Mouse (Mus musculus): Measurements from ENCODE around the gene Wwc2. TPM values are rescaled to one million over a fixed set of nuclear protein-coding genes. Genes with fewer than 3 reads are reported as not detected.
A peak's percentile ranks its signal among the peaks of the same experiment; 100 is the strongest.

The Wwc2 gene
- 10.1 and 10.5 TPM in 2 replicates for polyA plus RNA-seq (2012; rRNA removed)

DNA sequence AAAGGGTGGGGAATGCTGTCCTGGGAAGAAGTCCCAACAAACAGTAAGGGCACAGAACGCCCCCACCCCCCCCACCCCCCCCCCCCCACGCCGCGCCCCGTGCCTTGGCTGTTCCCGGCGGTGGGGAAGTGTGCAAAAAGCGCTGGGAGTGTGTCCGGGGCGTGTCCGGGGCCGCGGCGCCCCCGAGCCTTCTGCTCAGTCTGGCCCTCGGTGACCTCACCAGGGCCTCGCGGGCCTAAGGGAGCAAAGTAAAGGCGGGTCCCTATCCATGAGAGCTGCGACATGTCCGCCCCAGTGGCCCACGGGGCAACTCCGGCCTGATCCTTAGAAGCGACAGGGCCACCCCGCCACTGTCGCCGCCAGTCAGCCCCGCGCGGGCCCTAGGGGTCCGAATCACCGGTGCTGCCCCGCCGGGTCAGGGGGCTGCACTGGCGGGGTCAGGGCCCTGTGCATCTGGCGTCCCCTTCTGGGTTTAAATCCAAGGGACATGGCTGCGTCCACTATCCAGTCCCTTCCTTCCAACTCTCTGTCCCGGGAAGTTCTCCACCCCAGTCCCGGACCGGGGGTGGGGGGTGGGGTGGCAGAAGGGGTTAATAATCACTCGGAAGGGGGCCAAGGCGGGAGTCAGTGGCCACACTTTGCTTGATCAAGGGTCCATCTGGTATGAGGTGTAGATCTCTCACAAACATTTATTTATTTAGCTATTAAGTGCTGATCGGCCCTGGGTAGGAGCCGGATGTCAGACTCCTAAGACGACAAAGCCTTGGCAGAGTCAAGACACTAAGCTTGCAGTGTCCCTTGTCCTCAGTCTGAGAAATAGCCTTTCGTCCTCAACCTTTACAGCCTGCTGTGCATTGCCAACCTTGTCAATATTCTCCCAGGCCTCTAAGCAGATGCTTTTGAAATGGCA, at the start of gene Wwc2:
Gene Wwc2 (minus strand): TSS at position 14 of the 910 bp plus-strand sequence.
- peak within 1 kb of the TSS; percentile 67 for H3K4me3 ChIP-seq (ENCODE audit: insufficient read depth, low read length)
- peaks cover 2% of the 10 kb centered on the region; the same call in 1 of the 2 replicates for H3K4me1 ChIP-seq (ENCODE audit: control insufficient read depth, insufficient read depth, low read length)
- TF ChIP-seq POLR2A (IDR thresholded peaks at IDR 0.05; ENCODE audit: extremely low read depth, insufficient read depth, low read length) (no peak), CTCF (IDR thresholded peaks at IDR 0.05; ENCODE audit: extremely low read depth, insufficient read depth, low read length) (no peak)
- H3K27ac ChIP-seq (ENCODE audit: insufficient read depth, low read length) = peak within 1 kb of the TSS; percentile 93

DNA sequence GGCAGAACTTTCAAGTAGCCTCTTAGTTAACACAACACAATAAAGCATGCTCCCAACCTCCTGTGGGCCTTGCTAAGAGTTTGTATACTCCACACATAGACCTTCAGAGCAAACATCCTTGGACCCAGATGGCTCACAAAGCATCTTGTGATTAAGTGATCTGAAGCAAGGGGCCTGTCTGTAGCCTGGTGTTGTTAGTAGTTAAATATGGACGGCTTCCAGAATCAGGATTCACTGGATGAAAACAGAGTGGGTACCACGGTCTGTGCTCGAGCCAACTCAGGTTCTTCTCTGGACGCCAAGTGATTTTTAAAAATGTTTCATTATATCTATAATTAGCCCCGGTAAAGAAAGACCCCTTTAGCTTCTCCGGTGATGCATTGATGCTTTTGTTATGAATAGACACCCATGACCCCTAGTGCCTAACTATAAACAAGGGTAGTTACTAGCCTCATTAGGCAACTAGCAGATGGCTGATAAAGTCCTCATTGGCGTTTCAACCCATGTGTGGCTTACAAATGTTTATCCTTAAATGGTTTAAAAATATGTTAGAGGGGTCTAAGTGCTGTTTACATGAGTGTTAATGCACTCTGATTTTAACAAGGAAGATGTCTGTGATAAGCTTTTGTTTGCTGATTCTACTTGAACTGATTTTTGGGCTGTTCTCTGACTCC, 47.7 kb upstream of the Wwc2 start:
- Histone ChIP-seq H3K27ac (ENCODE audit: insufficient read depth, low read length) (no peak overlapping the region), H3K4me3 (ENCODE audit: insufficient read depth, low read length) (no peak overlapping the region), H3K4me1 (ENCODE audit: control insufficient read depth, insufficient read depth, low read length) (no peaks in the 10 kb centered on the region)
- no peak for TF ChIP-seq CTCF (IDR thresholded peaks at IDR 0.05; ENCODE audit: extremely low read depth, insufficient read depth, low read length)

- no peak overlapping the region for H3K4me3 ChIP-seq (ENCODE audit: insufficient read depth, low read length)
- no peak overlapping the region for H3K27ac ChIP-seq (ENCODE audit: insufficient read depth, low read length)
- no peaks in the 10 kb centered on the region for H3K4me1 ChIP-seq (ENCODE audit: control insufficient read depth, insufficient read depth, low read length)
- no peak for TF ChIP-seq POLR2A (IDR thresholded peaks at IDR 0.05; ENCODE audit: extremely low read depth, insufficient read depth, low read length)
- TF ChIP-seq CTCF (IDR thresholded peaks at IDR 0.05; ENCODE audit: extremely low read depth, insufficient read depth, low read length) = no peak
Measured at GRCm38 (mm10) chr8:48032046-48032445, 41.3 kb upstream of the Wwc2 start.

GRCm38 (mm10) chr8:48030667-48031066, 39.9 kb upstream of the Wwc2 start:
- H3K27ac ChIP-seq (ENCODE audit: insufficient read depth, low read length) = no peak overlapping the region
- H3K4me1 ChIP-seq (ENCODE audit: control insufficient read depth, insufficient read depth, low read length) = no peaks in the 10 kb centered on the region
- TF ChIP-seq POLR2A (IDR thresholded peaks at IDR 0.05; ENCODE audit: extremely low read depth, insufficient read depth, low read length) (no peak), CTCF (IDR thresholded peaks at IDR 0.05; ENCODE audit: extremely low read depth, insufficient read depth, low read length) (no peak)
- H3K4me3 ChIP-seq (ENCODE audit: insufficient read depth, low read length) = no peak overlapping the region

DNA sequence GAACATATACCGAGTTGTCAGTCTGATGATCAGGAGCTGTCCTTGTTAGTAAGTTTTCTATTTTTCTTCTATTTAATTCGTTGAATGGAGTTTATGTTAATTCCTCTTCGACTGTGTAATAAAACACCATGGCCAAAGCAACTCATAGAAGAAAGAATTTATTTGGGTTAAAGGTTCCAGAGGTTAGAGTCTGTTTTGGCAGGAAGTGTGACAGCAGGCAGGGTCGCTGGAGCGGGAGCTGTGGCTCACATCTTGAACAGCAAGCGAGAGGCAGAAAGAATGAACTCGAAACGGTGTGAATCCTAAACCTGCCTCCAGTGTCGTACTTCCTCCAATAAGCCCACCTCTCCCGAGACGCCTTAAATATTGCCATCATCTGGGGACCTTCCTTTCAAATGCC, 36.1 kb upstream of the Wwc2 start:
- TF ChIP-seq POLR2A (IDR thresholded peaks at IDR 0.05; ENCODE audit: extremely low read depth, insufficient read depth, low read length) = no peak
- no peaks in the 10 kb centered on the region for H3K4me1 ChIP-seq (ENCODE audit: control insufficient read depth, insufficient read depth, low read length)

GRCm38 (mm10) chr8:48023206-48023605, 32.5 kb upstream of the Wwc2 start:
- H3K4me1 ChIP-seq (ENCODE audit: control insufficient read depth, insufficient read depth, low read length) = no peaks in the 10 kb centered on the region
- H3K4me3 ChIP-seq (ENCODE audit: insufficient read depth, low read length) = no peak overlapping the region
- no peak for TF ChIP-seq CTCF (IDR thresholded peaks at IDR 0.05; ENCODE audit: extremely low read depth, insufficient read depth, low read length)
- no peak for TF ChIP-seq POLR2A (IDR thresholded peaks at IDR 0.05; ENCODE audit: extremely low read depth, insufficient read depth, low read length)
- no peak overlapping the region for H3K27ac ChIP-seq (ENCODE audit: insufficient read depth, low read length)

More for the DNA sequence above, 36.1 kb upstream of the Wwc2 start:
- H3K4me3 ChIP-seq (ENCODE audit: insufficient read depth, low read length) = no peak overlapping the region
- no peak overlapping the region for H3K27ac ChIP-seq (ENCODE audit: insufficient read depth, low read length)

GRCm38 (mm10) chr8:48019737-48020136, 29.0 kb upstream of the Wwc2 start:
- no peak overlapping the region for H3K27ac ChIP-seq (ENCODE audit: insufficient read depth, low read length)
- no peak overlapping the region for H3K4me3 ChIP-seq (ENCODE audit: insufficient read depth, low read length)
- no peak for TF ChIP-seq POLR2A (IDR thresholded peaks at IDR 0.05; ENCODE audit: extremely low read depth, insufficient read depth, low read length)
- no peaks in the 10 kb centered on the region for H3K4me1 ChIP-seq (ENCODE audit: control insufficient read depth, insufficient read depth, low read length)

- no peak overlapping the region for H3K27ac ChIP-seq (ENCODE audit: insufficient read depth, low read length)
- no peaks in the 10 kb centered on the region for H3K4me1 ChIP-seq (ENCODE audit: control insufficient read depth, insufficient read depth, low read length)
- no peak overlapping the region for H3K4me3 ChIP-seq (ENCODE audit: insufficient read depth, low read length)
- TF ChIP-seq CTCF (IDR thresholded peaks at IDR 0.05; ENCODE audit: extremely low read depth, insufficient read depth, low read length) (peak; percentile 93), POLR2A (IDR thresholded peaks at IDR 0.05; ENCODE audit: extremely low read depth, insufficient read depth, low read length) (no peak)
Measured at GRCm38 (mm10) chr8:48016538-48016937, 25.8 kb upstream of the Wwc2 start.

GRCm38 (mm10) chr8:48014386-48014785, 23.7 kb upstream of the Wwc2 start:
- Histone ChIP-seq H3K4me1 (ENCODE audit: control insufficient read depth, insufficient read depth, low read length) (no peaks in the 10 kb centered on the region), H3K27ac (ENCODE audit: insufficient read depth, low read length) (no peak overlapping the region), H3K4me3 (ENCODE audit: insufficient read depth, low read length) (no peak overlapping the region)
- TF ChIP-seq CTCF (IDR thresholded peaks at IDR 0.05; ENCODE audit: extremely low read depth, insufficient read depth, low read length) (no peak), POLR2A (IDR thresholded peaks at IDR 0.05; ENCODE audit: extremely low read depth, insufficient read depth, low read length) (no peak)

DNA sequence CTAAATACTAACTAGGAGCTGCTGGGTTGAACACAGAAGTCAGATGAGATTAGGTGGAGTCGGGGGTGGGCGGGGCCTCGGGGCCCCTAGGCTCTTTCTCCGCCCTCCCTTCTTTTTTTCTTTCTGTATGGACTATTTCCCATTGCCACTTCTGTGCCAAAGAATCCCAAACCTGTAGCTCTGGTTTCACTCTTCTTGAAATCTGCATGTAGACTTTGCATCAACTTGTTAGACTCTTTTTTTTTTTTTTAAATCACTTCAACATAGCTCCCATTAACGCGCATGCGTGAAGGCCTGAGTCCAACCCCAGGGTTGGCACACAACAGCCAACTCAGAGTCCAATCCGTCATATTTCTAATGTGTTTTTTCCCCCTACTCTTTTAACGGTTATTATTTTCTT, 22.6 kb upstream of the Wwc2 start:
- Histone ChIP-seq H3K4me3 (ENCODE audit: insufficient read depth, low read length) (no peak overlapping the region), H3K4me1 (ENCODE audit: control insufficient read depth, insufficient read depth, low read length) (no peaks in the 10 kb centered on the region), H3K27ac (ENCODE audit: insufficient read depth, low read length) (no peak overlapping the region)
- TF ChIP-seq POLR2A (IDR thresholded peaks at IDR 0.05; ENCODE audit: extremely low read depth, insufficient read depth, low read length) (no peak), CTCF (IDR thresholded peaks at IDR 0.05; ENCODE audit: extremely low read depth, insufficient read depth, low read length) (no peak)
